Mouse (Mus musculus): ENCODE measurements around the gene Dcxr. TPM values are rescaled to one million over a fixed set of nuclear protein-coding genes. Genes with fewer than 3 reads are reported as not detected.

Gene Dcxr
- 198 and 220 TPM in 2 replicates for polyA plus RNA-seq (2012; rRNA removed)

DNA sequence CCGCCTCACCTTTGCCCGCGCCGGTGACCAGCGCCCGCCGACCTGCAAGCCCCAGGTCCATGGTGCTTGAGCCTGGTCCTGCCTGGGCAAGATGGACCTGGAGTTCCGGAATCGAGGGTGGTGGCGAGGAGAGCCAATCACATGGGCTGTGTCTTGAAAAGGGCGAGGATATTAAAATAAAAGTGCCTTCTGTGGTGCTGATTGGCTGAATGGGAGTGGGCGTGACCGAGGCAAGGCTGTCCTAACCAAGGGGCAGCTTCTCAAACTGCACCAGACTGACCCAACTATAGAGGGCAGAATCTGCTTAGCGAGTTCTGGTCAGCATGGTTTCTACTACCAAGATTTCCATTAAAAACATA lies at the start of gene Dcxr:
TSS of gene Dcxr (minus strand) at position 113 of the 359 bp plus-strand sequence.

DNA sequence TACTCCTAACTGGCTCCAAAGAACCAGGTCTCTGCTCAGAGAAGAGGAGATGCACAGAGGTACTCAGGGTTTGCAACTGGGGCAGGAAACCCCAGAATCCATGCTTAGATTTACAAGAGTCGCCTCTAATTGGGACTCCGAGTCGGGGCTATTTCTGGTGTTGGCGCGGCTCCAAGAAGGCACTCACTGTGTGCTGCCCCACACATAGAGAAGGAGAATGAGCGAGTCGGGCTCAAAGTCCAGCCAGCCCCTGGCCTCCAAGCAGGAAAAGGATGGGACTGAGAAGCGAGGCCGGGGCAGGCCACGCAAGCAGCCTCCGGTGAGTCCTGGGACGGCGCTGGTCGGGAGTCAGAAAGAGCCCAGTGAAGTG lies 35.6 kb upstream of the Dcxr start, which contains the start of gene Hmga1b:
TSS of gene Hmga1b (plus strand) at position 123 of the 370 bp plus-strand sequence.

GRCm38 (mm10) chr11:120731858-120732680 lies 5.0 kb upstream of the Dcxr start, which contains the start of gene Cbr2:
Cbr2 (minus strand) TSS chr11:120732114.

GRCm38 (mm10) chr11:120721124-120722066 lies 5.7 kb downstream of the Dcxr start, which contains the start of gene Rac3:
Rac3 (plus strand) TSS chr11:120721470.

GRCm38 (mm10) chr11:120713580-120714518 lies 13.2 kb downstream of the Dcxr start, which contains the start of the genes Cenpx and Lrrc45:
Cenpx (minus strand) TSS chr11:120713738.
Lrrc45 (plus strand) TSS chr11:120713925.

Other genes with a start within 250 kb of the Dcxr start
- gene Mrpl12, start 242.7 kb downstream of the Dcxr start, polyA plus RNA-seq (2012; rRNA removed) = 196 and 363 TPM in 2 replicates
- gene Slc25a10, start 235.4 kb downstream of the Dcxr start, polyA plus RNA-seq (2012; rRNA removed) = 357 and 440 TPM in 2 replicates
- 0.35 and 0.95 TPM in 2 replicates for gene Gcgr, start 196.6 kb downstream of the Dcxr start, polyA plus RNA-seq (2012; rRNA removed)
- gene Mcrip1, start 177.6 kb downstream of the Dcxr start, polyA plus RNA-seq (2012; rRNA removed) = 51.3 and 59.4 TPM in 2 replicates
- gene Ppp1r27, start 176.1 kb downstream of the Dcxr start, polyA plus RNA-seq (2012; rRNA removed) = 0.22 TPM in 1 of 2 replicates, not detected in the other
- gene P4hb, start 154.0 kb downstream of the Dcxr start, polyA plus RNA-seq (2012; rRNA removed) = 238 and 254 TPM in 2 replicates
- gene Arhgdia, start 145.7 kb downstream of the Dcxr start, polyA plus RNA-seq (2012; rRNA removed) = 643 and 823 TPM in 2 replicates
- 25.4 and 31.6 TPM in 2 replicates for gene Alyref, start 128.9 kb downstream of the Dcxr start, polyA plus RNA-seq (2012; rRNA removed)
- 119 and 133 TPM in 2 replicates for gene Anapc11, start 128.9 kb downstream of the Dcxr start, polyA plus RNA-seq (2012; rRNA removed)
- gene Npb, start 118.8 kb downstream of the Dcxr start, polyA plus RNA-seq (2012; rRNA removed) = 5.5 and 6.3 TPM in 2 replicates
- gene Pcyt2, start 109.3 kb downstream of the Dcxr start, polyA plus RNA-seq (2012; rRNA removed) = 325 and 389 TPM in 2 replicates
- gene Sirt7, start 102.0 kb downstream of the Dcxr start, polyA plus RNA-seq (2012; rRNA removed) = 109 and 125 TPM in 2 replicates
- 32.4 and 38.3 TPM in 2 replicates for gene Mafg, start 93.7 kb downstream of the Dcxr start, polyA plus RNA-seq (2012; rRNA removed)
- gene Pycr1, start 83.5 kb downstream of the Dcxr start, polyA plus RNA-seq (2012; rRNA removed) = 30.3 and 39.3 TPM in 2 replicates
- gene Myadml2, start 79.1 kb downstream of the Dcxr start, polyA plus RNA-seq (2012; rRNA removed) = 0.13 and 0.42 TPM in 2 replicates
- gene Notum, start 66.1 kb downstream of the Dcxr start, polyA plus RNA-seq (2012; rRNA removed) = 0.80 and 0.83 TPM in 2 replicates
- gene Aspscr1, start 54.3 kb downstream of the Dcxr start, polyA plus RNA-seq (2012; rRNA removed) = 93.2 and 102 TPM in 2 replicates
- 73.6 and 85.1 TPM in 2 replicates for gene Cenpx, start 13.5 kb downstream of the Dcxr start, polyA plus RNA-seq (2012; rRNA removed)
- gene Lrrc45, start 13.4 kb downstream of the Dcxr start, polyA plus RNA-seq (2012; rRNA removed) = 39.0 and 42.1 TPM in 2 replicates
- 18.7 and 26.9 TPM in 2 replicates for gene Rac3, start 5.8 kb downstream of the Dcxr start, polyA plus RNA-seq (2012; rRNA removed)
- 100 and 126 TPM in 2 replicates for gene Cbr2, start 4.8 kb upstream of the Dcxr start, polyA plus RNA-seq (2012; rRNA removed)
- 1.5 and 3.1 TPM in 2 replicates for gene Hmga1b, start 35.5 kb upstream of the Dcxr start, polyA plus RNA-seq (2012; rRNA removed)
- gene Rfng, start 56.9 kb upstream of the Dcxr start, polyA plus RNA-seq (2012; rRNA removed) = 61.7 and 67.2 TPM in 2 replicates
- gene Gps1, start 57.0 kb upstream of the Dcxr start, polyA plus RNA-seq (2012; rRNA removed) = 119 and 127 TPM in 2 replicates
- 36.2 and 39.8 TPM in 2 replicates for gene Dus1l, start 69.1 kb upstream of the Dcxr start, polyA plus RNA-seq (2012; rRNA removed)
- 355 and 470 TPM in 2 replicates for gene Fasn, start 97.3 kb upstream of the Dcxr start, polyA plus RNA-seq (2012; rRNA removed)
- gene Ccdc57, start 205.6 kb upstream of the Dcxr start, polyA plus RNA-seq (2012; rRNA removed) = 1.3 and 1.5 TPM in 2 replicates
- gene Slc16a3, start 221.2 kb upstream of the Dcxr start, polyA plus RNA-seq (2012; rRNA removed) = 14.8 and 25.6 TPM in 2 replicates

Data from colon, adult 2 months (tissue).